ENCODE assay signal across 24 mouse cellular contexts in genomic region chr15:67226900-67227299, GRCm38 (mm10).
A peak's percentile ranks its signal among the peaks of the same experiment; 100 is the strongest.
DNase-seq lines count a peak whose midpoint lies in the region; ATAC-seq and TF ChIP-seq lines count a peak whose summit lies in the region.
"Had no signal": no experiment of that assay in that cellular context is flagged by ENCODE, and none has a peak within 500 bp of the region (broad histone marks: within the 10 kb centered on the region; RNA-seq: fewer than 3 reads in every experiment).

No protein-coding gene starts in this region.

- no peak overlapping the region for H3K4me3 ChIP-seq in forebrain, embryonic 15.5 days
- H3K4me3 ChIP-seq in forebrain, embryonic 11.5 days (ENCODE audit: low read depth, low read length): no peak overlapping the region
- H3K4me3 ChIP-seq: embryonic facial prominence, embryonic 15.5 days; heart, adult 2 months; heart, embryonic 13.5 days; limb, embryonic 13.5 days; liver, embryonic 12.5 days had no signal

- no peaks in the 10 kb centered on the region for H3K36me3 ChIP-seq in forebrain, embryonic 15.5 days
- no peaks in the 10 kb centered on the region for H3K36me3 ChIP-seq in forebrain, embryonic 11.5 days (ENCODE audit: control insufficient read depth, insufficient read depth, low read length)
- H3K36me3 ChIP-seq: embryonic facial prominence, embryonic 15.5 days; heart, embryonic 13.5 days; limb, embryonic 13.5 days; liver, embryonic 12.5 days had no signal

- no peak overlapping the region for H3K9ac ChIP-seq in forebrain, embryonic 15.5 days (replicated peaks)
- H3K9ac ChIP-seq in forebrain, embryonic 11.5 days (ENCODE audit: low read length): no peak overlapping the region
- H3K9ac ChIP-seq: embryonic facial prominence, embryonic 15.5 days; heart, embryonic 13.5 days; limb, embryonic 13.5 days; liver, embryonic 12.5 days had no signal

- peaks cover 22% of the 10 kb centered on the region for H3K4me1 ChIP-seq in forebrain, embryonic 15.5 days
- no peaks in the 10 kb centered on the region for H3K4me1 ChIP-seq in forebrain, embryonic 11.5 days (replicated peaks; ENCODE audit: control insufficient read depth, insufficient read depth, low read length)
- H3K4me1 ChIP-seq: liver, embryonic 12.5 days had no signal

- no peaks in the 10 kb centered on the region for H3K27me3 ChIP-seq in forebrain, embryonic 15.5 days
- no peaks in the 10 kb centered on the region for H3K27me3 ChIP-seq in forebrain, embryonic 11.5 days (ENCODE audit: control insufficient read depth, insufficient read depth, low read length)
- H3K27me3 ChIP-seq: embryonic facial prominence, embryonic 15.5 days; heart, embryonic 13.5 days; limb, embryonic 13.5 days; liver, embryonic 12.5 days had no signal

- DNase-seq in forebrain, embryonic 11.5 days (ENCODE audit: low spot score): no peak
- peak; percentile 35 for DNase-seq in left cerebral cortex, postnatal 4 days
- DNase-seq in left cerebral cortex, adult 11 months (ENCODE audit: low spot score): no peak
- peak; percentile 10 for DNase-seq in brain, adult 2 months (ENCODE audit: low read depth, low spot score)
- DNase-seq in brain, embryonic 14.5 days (ENCODE audit: low read depth): peak; percentile 76
- DNase-seq in embryo, embryonic 10.5 days (ENCODE audit: low spot score): no peak
- DNase-seq: adrenal gland, postnatal 10 days; cerebellum, adult 9-11 months; embryo, embryonic 11 days; gastrocnemius, postnatal 36 days; heart, adult 2 months; heart, postnatal 14 days; kidney, adult 18-20 months; kidney, postnatal 25 days; layer of hippocampus, postnatal 36 days; lung, adult 18-20 months; lung, postnatal 4 days had no signal

- ATAC-seq in forebrain, embryonic 15.5 days (replicated peaks): peak; percentile 36; the same call in 1 of the 2 replicates
- no peak for ATAC-seq in forebrain, embryonic 11.5 days (replicated peaks; ENCODE audit: low FRiP score)
- ATAC-seq: activated CD4-positive, CD25-positive, alpha-beta regulatory T cell, adult 4 months; liver, embryonic 12.5 days; midbrain, embryonic 16.5 days had no signal

- H3K27ac ChIP-seq in forebrain, embryonic 15.5 days (replicated peaks): peak overlapping the region; percentile 60
- no peak overlapping the region for H3K27ac ChIP-seq in forebrain, embryonic 11.5 days (ENCODE audit: low read depth, low read length)
- H3K27ac ChIP-seq: heart, adult 2 months; liver, embryonic 12.5 days had no signal

- TF ChIP-seq POLR2A in brain, embryonic 14.5 days (IDR thresholded peaks at IDR 0.05; ENCODE audit: borderline replicate concordance, extremely low read depth, insufficient read depth, insufficient read length, poor library complexity, severe bottlenecking): no peak

- TF ChIP-seq CTCF in brain, embryonic 14.5 days (IDR thresholded peaks at IDR 0.05; ENCODE audit: borderline replicate concordance, extremely low read depth, insufficient read depth, insufficient read length): no peak

- H3K9me3 ChIP-seq in forebrain, embryonic 15.5 days: no peaks in the 10 kb centered on the region
- no peaks in the 10 kb centered on the region for H3K9me3 ChIP-seq in forebrain, embryonic 11.5 days (ENCODE audit: control insufficient read depth, low read length)
- H3K9me3 ChIP-seq: embryonic facial prominence, embryonic 15.5 days; heart, embryonic 13.5 days; limb, embryonic 13.5 days; liver, embryonic 12.5 days had no signal

- WGBS in forebrain, embryonic 15.5 days: 50% methylated on average over 9 of the region's 9 CpGs
- WGBS in forebrain, embryonic 11.5 days: 86% methylated on average over 9 of the region's 9 CpGs

- intact Hi-C loops in left cerebral cortex, postnatal 4 days (cut with DNase I): no loop called here

- no peak overlapping the region for H3K4me2 ChIP-seq in forebrain, embryonic 15.5 days (replicated peaks)
- no peak overlapping the region for H3K4me2 ChIP-seq in forebrain, embryonic 11.5 days (ENCODE audit: low read depth, low read length, severe bottlenecking)
- H3K4me2 ChIP-seq: embryonic facial prominence, embryonic 15.5 days; heart, embryonic 13.5 days; limb, embryonic 13.5 days; liver, embryonic 12.5 days had no signal

Comparison
In these comparisons a context has a peak if more than half of its experiments do, and no peak if none do; other contexts are left out.
1. DNase-seq: peak in left cerebral cortex, postnatal 4 days (single experiment), brain, adult 2 months (single experiment) and brain, embryonic 14.5 days (single experiment); none in forebrain, embryonic 11.5 days (single experiment), left cerebral cortex, adult 11 months (single experiment) and embryo, embryonic 10.5 days (single experiment).